Mouse (Mus musculus) gastrocnemius, postnatal 36 days (tissue): ENCODE measurements around the gene Kcnj14. TPM values are rescaled to one million over a fixed set of nuclear protein-coding genes. Genes with fewer than 3 reads are reported as not detected.
A peak's percentile ranks its signal among the peaks of the same experiment; 100 is the strongest.

Source experiments
- DNase-seq, 2 experiments: peaks; one replicate each; pipeline ENCODE4 v3.0.0; 2022
- intact Hi-C: fragments of 180-260 bp; cut with DNase I; formaldehyde crosslinking; loops from one replicate; pipeline ENCODE4 v1.15.1; 2025
- total RNA-seq, 2 experiments: library from RNA; stranded (reverse); gene quantifications; 2 replicates each; pipeline ENCODE4 v1.2.3; 2021

Kcnj14 gene
- total RNA-seq, 2 experiments from 2014 or later: 0.15 to 0.27 TPM

- intact Hi-C loops: no loop called here
These were observed 25.7 kb downstream of the Kcnj14 start for GRCm38 (mm10) chr7:45798931-45799330.

DNA sequence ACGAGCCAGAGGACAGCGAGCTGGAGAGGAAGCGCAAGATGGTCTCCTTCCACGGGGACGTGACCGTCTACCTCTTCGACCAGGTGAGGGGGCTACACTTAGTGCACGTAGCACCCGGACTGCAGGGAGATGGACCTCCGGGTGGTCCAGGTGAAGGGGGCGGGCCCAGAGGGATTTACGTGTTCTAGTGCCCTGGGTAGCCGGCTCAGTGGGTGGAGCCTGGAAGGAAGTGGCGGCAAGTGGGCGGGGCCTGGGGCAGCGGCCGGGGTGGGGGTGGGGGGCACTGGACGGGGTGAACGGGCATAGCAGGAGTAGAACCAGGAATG, 26.1 kb downstream of the Kcnj14 start:
- DNase-seq: no peak
- intact Hi-C loops: no loop called here

More at GRCm38 (mm10) chr7:45798931-45799330, 25.7 kb downstream of the Kcnj14 start:
- no peak for DNase-seq

- DNase-seq: no peak
- intact Hi-C loops: no loop called here
These were observed 26.7 kb downstream of the Kcnj14 start for GRCm38 (mm10) chr7:45797661-45798510.

DNA sequence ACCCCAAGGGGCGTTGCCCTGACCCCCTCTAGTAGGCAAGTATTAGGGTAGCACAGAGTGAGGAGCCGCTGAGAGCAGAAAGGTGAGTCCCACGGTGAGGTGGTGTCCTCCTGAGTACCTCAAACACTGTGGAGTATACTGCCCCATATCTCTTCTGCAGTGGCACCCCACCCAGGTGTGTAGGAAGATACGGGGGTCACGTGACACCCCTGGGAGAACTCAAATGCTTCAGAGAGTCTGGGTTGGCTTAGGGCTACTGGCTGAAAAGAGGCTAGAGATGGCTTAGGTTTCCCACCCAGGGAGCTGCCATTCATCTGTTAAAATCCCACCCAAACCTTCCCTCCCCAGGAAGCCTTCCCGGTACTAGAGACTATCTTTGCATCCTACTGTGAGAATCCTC, 27.6 kb downstream of the Kcnj14 start:
- intact Hi-C loops: no loop called here
- DNase-seq: no peak

DNA sequence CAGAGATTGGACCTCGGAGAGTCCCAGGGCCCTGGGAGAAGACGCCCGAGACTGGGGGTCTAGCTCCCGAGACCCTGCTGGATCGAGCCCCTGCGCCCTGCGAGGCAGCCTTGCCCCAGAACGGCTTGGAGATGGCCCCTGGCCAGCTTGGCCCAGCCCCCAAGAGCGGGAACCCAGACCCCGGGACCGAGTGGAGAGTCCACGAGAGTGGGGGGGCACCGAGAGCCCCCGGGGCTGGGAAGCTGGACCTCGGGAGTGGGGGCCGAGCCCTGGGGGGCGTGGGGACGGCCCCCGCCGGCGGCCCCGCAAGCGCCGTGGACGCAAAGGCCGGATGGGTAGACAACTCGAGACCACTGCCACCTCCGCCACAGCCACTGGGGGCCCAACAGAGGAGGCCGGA, 29.6 kb downstream of the Kcnj14 start:
- intact Hi-C loops: loop anchor here (5.0 kb wide), 1 partner anchor 38 kb away; no protein-coding TSS in a partner anchor
- DNase-seq: no peak

DNA sequence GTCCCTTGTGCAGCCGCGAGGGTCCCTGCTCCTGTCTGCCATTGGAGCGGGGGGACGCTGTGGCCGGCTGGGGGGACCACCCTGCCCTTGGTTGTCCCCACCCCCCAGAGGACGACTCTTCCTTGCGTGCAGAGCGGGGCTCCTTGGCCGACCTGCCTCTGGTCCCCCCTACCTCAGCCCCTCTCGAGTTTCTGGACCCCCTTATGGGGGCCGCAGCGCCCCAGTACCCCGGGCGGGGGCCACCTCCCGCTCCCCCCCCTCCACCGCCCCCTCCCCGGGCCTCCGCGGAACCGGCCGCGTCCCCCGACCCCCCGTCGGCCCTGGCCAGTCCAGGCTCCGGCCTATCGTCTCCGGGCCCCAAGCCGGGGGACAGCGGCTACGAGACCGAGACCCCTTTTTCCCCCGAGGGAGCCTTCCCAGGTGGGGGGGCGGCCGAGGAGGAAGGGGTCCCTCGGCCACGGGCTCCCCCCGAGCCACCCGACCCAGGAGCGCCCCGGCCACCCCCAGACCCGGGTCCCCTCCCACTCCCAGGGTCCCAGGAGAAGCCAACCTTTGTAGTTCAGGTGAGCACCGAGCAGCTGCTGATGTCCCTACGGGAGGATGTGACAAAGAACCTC, 30.5 kb downstream of the Kcnj14 start:
- intact Hi-C loops: loop anchor here (5.0 kb wide), 1 partner anchor 37 kb away; no protein-coding TSS in a partner anchor
- DNase-seq: no peak

- intact Hi-C loops: loop anchor here (5.0 kb wide), 1 partner anchor 36 kb away; no protein-coding TSS in a partner anchor
- DNase-seq: no peak
These were observed 31.3 kb downstream of the Kcnj14 start for GRCm38 (mm10) chr7:45793240-45793639.

GRCm38 (mm10) chr7:45791756-45792490, 32.7 kb downstream of the Kcnj14 start:
- no peak for DNase-seq
- intact Hi-C loops: loop anchor here (5.0 kb wide), 1 partner anchor 35 kb away; no protein-coding TSS in a partner anchor

- intact Hi-C loops: loop anchor here (5.0 kb wide), 1 partner anchor 33 kb away; no protein-coding TSS in a partner anchor
- no peak for DNase-seq
These were observed 33.9 kb downstream of the Kcnj14 start for GRCm38 (mm10) chr7:45790721-45791120.

GRCm38 (mm10) chr7:45787642-45788041, 36.9 kb downstream of the Kcnj14 start:
- no peak for DNase-seq
- intact Hi-C loops: no loop called here

GRCm38 (mm10) chr7:45786661-45787413, 37.7 kb downstream of the Kcnj14 start:
- intact Hi-C loops: no loop called here

GRCm38 (mm10) chr7:45786136-45786578, 38.4 kb downstream of the Kcnj14 start:
- DNase-seq: no peak
- intact Hi-C loops: no loop called here

More at GRCm38 (mm10) chr7:45786661-45787413, 37.7 kb downstream of the Kcnj14 start:
- no peak for DNase-seq

DNA sequence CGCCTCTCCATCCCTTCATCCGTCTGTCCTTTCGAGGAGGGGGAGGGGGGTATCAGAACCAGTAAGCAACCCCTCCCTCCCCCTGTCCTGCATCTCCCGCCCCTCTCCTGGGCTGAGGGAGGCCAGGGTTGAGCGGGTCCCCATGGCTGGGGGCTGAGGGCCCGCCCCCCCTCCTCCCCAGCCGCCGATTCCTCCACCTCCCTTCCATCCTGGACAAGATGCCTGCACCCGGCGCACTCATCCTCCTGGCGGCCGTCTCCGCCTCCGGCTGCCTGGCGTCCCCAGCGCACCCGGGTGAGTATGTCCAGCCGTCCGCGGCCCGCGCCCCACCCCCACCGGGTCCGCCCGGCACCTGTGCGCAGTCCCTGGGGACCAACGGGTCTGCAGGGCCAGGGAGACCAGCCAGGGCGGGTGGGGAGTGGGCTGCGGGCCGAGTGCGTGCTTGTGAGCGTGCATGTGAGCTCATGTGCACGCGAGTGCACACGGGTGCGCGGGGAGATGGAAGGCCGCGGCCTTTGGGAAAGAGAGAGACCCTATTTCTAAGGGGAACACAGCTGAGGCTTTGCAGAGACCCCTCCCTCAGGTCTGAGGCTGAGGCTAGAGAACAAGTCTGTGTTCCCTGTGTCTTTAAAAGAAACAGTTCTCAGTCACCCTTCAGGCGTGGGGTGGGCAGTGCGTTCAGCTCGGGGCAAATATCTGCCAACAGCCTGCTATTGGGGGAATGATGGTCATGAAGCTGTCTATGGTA, 39.0 kb downstream of the Kcnj14 start:
- intact Hi-C loops: no loop called here

DNA sequence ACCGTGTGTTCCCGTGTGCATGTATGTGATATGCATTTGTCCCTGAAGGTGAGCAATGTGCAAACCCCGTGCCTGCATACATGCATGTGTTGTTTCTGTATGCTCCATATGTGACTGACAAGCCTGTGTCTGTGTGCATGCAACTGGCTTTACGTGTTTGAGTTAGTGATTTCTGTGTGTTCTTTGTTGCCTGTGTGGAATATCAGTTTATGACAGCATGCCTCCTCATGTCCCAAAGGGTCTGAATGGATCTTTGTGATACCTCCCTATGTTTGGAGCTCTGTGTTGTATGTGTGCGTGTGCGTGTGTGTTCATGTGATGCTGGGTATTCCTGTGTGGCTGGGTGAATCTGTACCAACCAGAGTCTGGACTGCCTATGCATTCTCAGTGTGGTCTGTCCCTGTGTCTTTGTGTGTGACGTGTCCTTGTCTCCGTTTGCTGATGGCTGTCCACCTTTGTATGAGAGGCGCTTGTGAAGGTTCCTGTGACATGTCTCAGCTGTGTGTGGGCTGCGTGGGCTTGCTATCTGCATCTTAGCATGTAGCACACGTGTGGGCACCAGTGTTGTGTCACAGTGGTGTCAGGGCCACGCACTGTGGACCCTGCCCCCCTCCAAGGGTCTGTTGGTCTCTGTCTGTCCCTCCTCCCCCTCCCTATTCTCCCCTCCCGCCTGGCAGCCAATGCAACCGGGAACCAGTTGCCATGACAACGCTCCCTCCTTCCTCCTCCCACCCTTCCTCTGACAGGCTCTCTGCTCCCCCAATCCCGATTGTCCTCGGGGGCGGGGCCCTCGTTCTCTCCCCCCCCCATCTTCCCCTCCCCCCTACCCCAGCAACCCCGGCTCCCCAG, 39.8 kb downstream of the Kcnj14 start, which contains the start of gene Sult2b1:
Gene Sult2b1 (minus strand): TSS at position 146 of the 849 bp plus-strand sequence.
- no peak for DNase-seq

More for the DNA sequence above, 39.0 kb downstream of the Kcnj14 start:
- DNase-seq: no peak

GRCm38 (mm10) chr7:45783511-45784091, 41.0 kb downstream of the Kcnj14 start, which contains the start of gene Lmtk3:
Gene Lmtk3, plus strand, starts transcription at chr7:45783738.
- DNase-seq: no peak
- intact Hi-C loops: no loop called here

More for the DNA sequence above, 39.8 kb downstream of the Kcnj14 start, which contains the start of gene Sult2b1:
- intact Hi-C loops: no loop called here

- intact Hi-C loops: no loop called here
- DNase-seq: no peak
These were observed 42.3 kb downstream of the Kcnj14 start for GRCm38 (mm10) chr7:45782271-45782670.

DNA sequence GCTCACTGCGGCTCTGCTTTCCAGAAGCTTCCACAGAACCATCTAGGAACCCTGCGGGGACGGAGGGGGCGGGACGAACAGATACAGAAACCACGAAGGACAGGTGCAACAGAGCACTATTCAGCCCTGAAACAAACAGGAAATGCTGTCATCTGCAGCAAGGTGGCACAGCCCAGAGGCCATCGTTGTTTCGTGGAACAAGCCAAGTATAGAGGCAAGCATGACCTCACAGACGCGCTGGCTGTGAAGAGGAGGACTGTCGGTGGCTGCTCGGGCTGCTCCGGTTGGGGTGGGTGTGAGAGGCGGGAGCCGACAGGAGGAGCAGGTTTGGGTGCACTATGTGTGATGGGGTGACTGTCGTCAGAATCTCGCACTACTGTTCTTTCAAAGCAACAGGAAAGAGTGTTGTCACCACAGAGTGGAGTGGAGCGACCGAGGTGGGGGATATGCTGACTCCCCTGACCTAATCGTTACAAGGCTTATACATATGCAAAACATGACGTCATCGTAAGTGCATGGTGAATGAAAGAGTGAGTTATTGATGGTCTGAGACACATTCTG, 45.4 kb downstream of the Kcnj14 start:
- intact Hi-C loops: no loop called here
- peak in 1 of 2 experiments; percentile 2 for DNase-seq
